8 mouse cellular contexts compared by ENCODE assay signal in genomic region chr2:156991470-156992319, GRCm38 (mm10). TPM values are rescaled to one million over a fixed set of nuclear protein-coding genes. Genes with fewer than 3 reads are reported as not detected.
DNase-seq lines count a peak whose midpoint lies in the region; ATAC-seq and TF ChIP-seq lines count a peak whose summit lies in the region.

Gene Ndrg3 (minus strand): TSS chr2:156992056.

- under 1% methylated on average over 66 of the region's 66 CpGs for WGBS in forebrain, embryonic 10.5 days
- under 1% methylated on average over 66 of the region's 66 CpGs for WGBS in heart, embryonic 15.5 days
- WGBS in liver, embryonic 14.5 days (ENCODE audit: insufficient replicate concordance) = under 1% methylated on average over 65 of the region's 66 CpGs
- WGBS in neural tube, embryonic 11.5 days = under 1% methylated on average over 64 of the region's 66 CpGs
- under 1% methylated on average over 65 of the region's 66 CpGs for WGBS in stomach, postnatal 0 days

- H3K4me3 ChIP-seq in forebrain, embryonic 10.5 days = peak within 1 kb of the TSS; percentile 95
- peak within 1 kb of the TSS; percentile 79 for H3K4me3 ChIP-seq in heart, embryonic 15.5 days
- peak within 1 kb of the TSS; percentile 93 to 94 for H3K4me3 ChIP-seq in liver, embryonic 14.5 days (ENCODE audit: insufficient read depth in 1 of 2, low read depth in 2 of 2, low read length in 2 of 2)
- H3K4me3 ChIP-seq in neural tube, embryonic 11.5 days (ENCODE audit: low read depth, low read length) = peak within 1 kb of the TSS; percentile 93
- peak within 1 kb of the TSS; percentile 93 for H3K4me3 ChIP-seq in stomach, postnatal 0 days (ENCODE audit: low read depth, low read length)

- no peaks in the 10 kb centered on the region for H3K9me3 ChIP-seq in forebrain, embryonic 10.5 days
- no peaks in the 10 kb centered on the region for H3K9me3 ChIP-seq in heart, embryonic 15.5 days (replicated peaks)
- H3K9me3 ChIP-seq in liver, embryonic 14.5 days (ENCODE audit: control insufficient read depth, low read length) = no peaks in the 10 kb centered on the region
- no peaks in the 10 kb centered on the region for H3K9me3 ChIP-seq in neural tube, embryonic 11.5 days (ENCODE audit: control insufficient read depth, low read length)
- H3K9me3 ChIP-seq in stomach, postnatal 0 days (ENCODE audit: control insufficient read depth, low read length) = no peaks in the 10 kb centered on the region

- peaks cover 40% of the 10 kb centered on the region for H3K36me3 ChIP-seq in forebrain, embryonic 10.5 days (replicated peaks)
- peaks cover 19% of the 10 kb centered on the region for H3K36me3 ChIP-seq in heart, embryonic 15.5 days
- H3K36me3 ChIP-seq in liver, embryonic 14.5 days (replicated peaks; ENCODE audit: control insufficient read depth, insufficient read depth, low read depth) = peaks cover 36% of the 10 kb centered on the region
- 0 out of 2 replicates have a peak, but pooled peaks cover 2% of the 10 kb centered on the region for H3K36me3 ChIP-seq in neural tube, embryonic 11.5 days (ENCODE audit: control insufficient read depth, insufficient read depth, low read length)
- no peaks in the 10 kb centered on the region; the same call in 1 of the 2 replicates for H3K36me3 ChIP-seq in stomach, postnatal 0 days (ENCODE audit: control insufficient read depth, insufficient read depth, low read length)

- peak within 1 kb of the TSS; percentile 86 for H3K27ac ChIP-seq in forebrain, embryonic 10.5 days
- peak within 1 kb of the TSS; percentile 74 for H3K27ac ChIP-seq in heart, embryonic 15.5 days
- H3K27ac ChIP-seq in liver, embryonic 14.5 days = peak within 1 kb of the TSS; percentile 77
- no peak within 1 kb of the TSS for H3K27ac ChIP-seq in neural tube, embryonic 11.5 days (ENCODE audit: low read depth, low read length)
- 0 out of 2 replicates have a peak within 1 kb of the TSS, but pooled peaks have one; percentile 25 for H3K27ac ChIP-seq in stomach, postnatal 0 days (replicated peaks)

- no peaks in the 10 kb centered on the region for H3K27me3 ChIP-seq in forebrain, embryonic 10.5 days (ENCODE audit: poor library complexity, severe bottlenecking)
- no peaks in the 10 kb centered on the region for H3K27me3 ChIP-seq in heart, embryonic 15.5 days
- H3K27me3 ChIP-seq in liver, embryonic 14.5 days (ENCODE audit: control insufficient read depth, insufficient read depth, low read length) = no peaks in the 10 kb centered on the region
- no peaks in the 10 kb centered on the region for H3K27me3 ChIP-seq in neural tube, embryonic 11.5 days (ENCODE audit: control insufficient read depth, insufficient read depth, low read length)
- H3K27me3 ChIP-seq in stomach, postnatal 0 days (ENCODE audit: control insufficient read depth, insufficient read depth, low read length) = no peaks in the 10 kb centered on the region

- peak within 1 kb of the TSS; percentile 85 for H3K9ac ChIP-seq in heart, embryonic 15.5 days
- H3K9ac ChIP-seq in liver, embryonic 14.5 days (replicated peaks) = peak within 1 kb of the TSS; percentile 97
- H3K9ac ChIP-seq in neural tube, embryonic 11.5 days (ENCODE audit: low read length) = peak within 1 kb of the TSS; percentile 80
- peak within 1 kb of the TSS; percentile 82 for H3K9ac ChIP-seq in stomach, postnatal 0 days (ENCODE audit: low read length)

- peak; percentile 96 for DNase-seq in CD8-positive naive resting alpha-beta T cell, adult 2 months (ENCODE audit: low read depth in 2 of 2, low spot score in 2 of 2)
- DNase-seq in c-Kit-positive CD71-negative TER-119-negative erythroid progenitor cells, embryonic 14.5 days (ENCODE audit: low read depth) = peak; percentile 89
- DNase-seq in forebrain, embryonic 10.5 days (ENCODE audit: extremely low spot score, low spot score) = peak; percentile 93
- peak; percentile 96 to 98 for DNase-seq in kidney, postnatal 25 days
- peak; percentile 92 to 95 (median 95) for DNase-seq in liver, embryonic 14.5 days (ENCODE audit: low read depth in 3 of 3, low spot score in 3 of 3)
- peak; percentile 97 for DNase-seq in neural tube, embryonic 11.5 days (ENCODE audit: low spot score)
- DNase-seq in stomach, postnatal 0 days (ENCODE audit: low spot score) = peak; percentile 96

- TF ChIP-seq EP300 in liver, embryonic 14.5 days (IDR thresholded peaks at IDR 0.05; ENCODE audit: low read depth) = no peak; the same call in 1 of the 2 replicates
- no peak for TF ChIP-seq EP300 in stomach, postnatal 0 days (optimal IDR thresholded peaks at IDR 0.05)

- peak; percentile 95 for ATAC-seq in heart, embryonic 15.5 days (replicated peaks; ENCODE audit: insufficient number of reproducible peaks, insufficient read depth, low FRiP score, low read depth)
- peak; percentile 92 for ATAC-seq in liver, embryonic 14.5 days (ENCODE audit: insufficient read depth)
- peak; percentile 95 for ATAC-seq in neural tube, embryonic 11.5 days (ENCODE audit: insufficient read depth, low FRiP score, low TSS enrichment)
- peak; percentile 98 for ATAC-seq in stomach, postnatal 0 days (ENCODE audit: low FRiP score, low TSS enrichment)

- H3K4me2 ChIP-seq in heart, embryonic 15.5 days = peak within 1 kb of the TSS; percentile 72
- peak within 1 kb of the TSS; percentile 87 for H3K4me2 ChIP-seq in liver, embryonic 14.5 days (ENCODE audit: low read depth)
- peak within 1 kb of the TSS; percentile 97 for H3K4me2 ChIP-seq in neural tube, embryonic 11.5 days (ENCODE audit: low read depth)
- peak within 1 kb of the TSS; percentile 90 for H3K4me2 ChIP-seq in stomach, postnatal 0 days (replicated peaks; ENCODE audit: low read depth)

- peak; percentile 74 for TF ChIP-seq CTCF in liver, embryonic 14.5 days (IDR thresholded peaks at IDR 0.05; ENCODE audit: low read depth)
- peak; percentile 61 for TF ChIP-seq CTCF in stomach, postnatal 0 days (IDR thresholded peaks at IDR 0.05; ENCODE audit: low read depth)

- H3K4me1 ChIP-seq in forebrain, embryonic 10.5 days = peaks cover 23% of the 10 kb centered on the region
- H3K4me1 ChIP-seq in heart, embryonic 15.5 days (replicated peaks) = peaks cover 20% of the 10 kb centered on the region
- H3K4me1 ChIP-seq in liver, embryonic 14.5 days (replicated peaks; ENCODE audit: control insufficient read depth in 2 of 2, insufficient read depth in 2 of 2, low read length in 1 of 2) = peaks cover 15 to 18% of the 10 kb centered on the region in 2 experiments
- peaks cover 7% of the 10 kb centered on the region for H3K4me1 ChIP-seq in neural tube, embryonic 11.5 days (ENCODE audit: control insufficient read depth, insufficient read depth, low read length)
- H3K4me1 ChIP-seq in stomach, postnatal 0 days (replicated peaks; ENCODE audit: control insufficient read depth, insufficient read depth) = 0 out of 2 replicates have a peak, but pooled peaks cover 5% of the 10 kb centered on the region

RNA-seq across cellular contexts. Expression of gene Ndrg3, which starts in this region (rescaled TPM):
- polyA plus RNA-seq in forebrain, embryonic 10.5 days (2016; fragmentation: Nextera tagmentation; extraction: Ambion mirVana) = 44.6 and 46.4 TPM in 2 replicates
- polyA plus RNA-seq in heart, embryonic 15.5 days (2015; fragmentation: Nextera tagmentation; extraction: Ambion mirVana) = 28.6 and 51.0 TPM in 2 replicates
- 30.3 and 31.7 TPM in 2 replicates for polyA plus RNA-seq in liver, embryonic 14.5 days (2012; rRNA removed)
- polyA plus RNA-seq in liver, embryonic 14.5 days (2014; fragmentation: Nextera tagmentation; extraction: Ambion mirVana) = 29.2 and 34.8 TPM in 2 replicates
- polyA plus RNA-seq in neural tube, embryonic 11.5 days (2014; fragmentation: Nextera tagmentation; extraction: Ambion mirVana) = 54.2 and 58.9 TPM in 2 replicates
- polyA plus RNA-seq in stomach, postnatal 0 days (2015; fragmentation: Nextera tagmentation; extraction: Ambion mirVana) = 21.1 and 22.4 TPM in 2 replicates
